Mouse (Mus musculus): ENCODE results near the gene Psap. TPM values are rescaled to one million over a fixed set of nuclear protein-coding genes. Genes with fewer than 3 reads are reported as not detected.

Gene Psap
- total RNA-seq, 1 experiment, result 365 TPM

GRCm38 (mm10) chr10:60289216-60289615, 11.8 kb downstream of the Psap start:
- H3K9me3 ChIP-seq (ENCODE audit: control insufficient read depth, insufficient read depth, low read depth, low read length), result no peaks in the 10 kb centered on the region
- H3K9ac ChIP-seq (ENCODE audit: insufficient read depth, low read depth, low read length, poor library complexity, severe bottlenecking), result no peak overlapping the region
- in situ Hi-C loops (cut with MboI; ENCODE audit: low sequenced_read_pairs in 2 of 2, unreplicated experiment in 2 of 2), result no loop called here
- DNase-seq (ENCODE audit: low read depth, low spot score), result no peak
- H3K27ac ChIP-seq (ENCODE audit: insufficient read depth, low read depth, low read length, poor library complexity, severe bottlenecking), result no peak overlapping the region
- peaks cover 25% of the 10 kb centered on the region for H3K36me3 ChIP-seq (ENCODE audit: control insufficient read depth, insufficient read depth, low read length, poor library complexity, severe bottlenecking)
- no peak for TF ChIP-seq HCFC1 (IDR thresholded peaks at IDR 0.05; ENCODE audit: borderline replicate concordance, insufficient read depth, low read length)
- peaks cover 2 to 24% of the 10 kb centered on the region in 2 experiments; a peak in 2 of 4 replicates for H3K4me1 ChIP-seq (ENCODE audit: control insufficient read depth in 2 of 2, insufficient read depth in 2 of 2, low read length in 2 of 2, poor library complexity in 1 of 2)
- no peak overlapping the region for H3K4me3 ChIP-seq (ENCODE audit: insufficient read depth in 1 of 2, low read depth in 1 of 2, low read length in 2 of 2, poor library complexity in 1 of 2, severe bottlenecking in 1 of 2)

- TF ChIP-seq ZNF384 (IDR thresholded peaks at IDR 0.05; ENCODE audit: low read depth, low read length) (no peak), MAFK (IDR thresholded peaks at IDR 0.05; ENCODE audit: insufficient read depth, low read depth, low read length) (no peak), CHD2 (IDR thresholded peaks at IDR 0.05; ENCODE audit: low read depth, low read length) (no peak)
- DNase-seq (ENCODE audit: low read depth, low spot score), result no peak
- peaks cover 2 to 22% of the 10 kb centered on the region in 2 experiments; a peak in 2 of 4 replicates for H3K4me1 ChIP-seq (ENCODE audit: control insufficient read depth in 2 of 2, insufficient read depth in 2 of 2, low read length in 2 of 2, poor library complexity in 1 of 2)
- H3K4me3 ChIP-seq (ENCODE audit: insufficient read depth in 1 of 2, low read depth in 1 of 2, low read length in 2 of 2, poor library complexity in 1 of 2, severe bottlenecking in 1 of 2), result no peak overlapping the region
- H3K9ac ChIP-seq (ENCODE audit: insufficient read depth, low read depth, low read length, poor library complexity, severe bottlenecking), result no peak overlapping the region
- in situ Hi-C loops (cut with MboI; ENCODE audit: low sequenced_read_pairs in 2 of 2, unreplicated experiment in 2 of 2), result no loop called here
- no peaks in the 10 kb centered on the region for H3K9me3 ChIP-seq (ENCODE audit: control insufficient read depth, insufficient read depth, low read depth, low read length)
- no peak overlapping the region for H3K27ac ChIP-seq (ENCODE audit: insufficient read depth, low read depth, low read length, poor library complexity, severe bottlenecking)
- H3K36me3 ChIP-seq (ENCODE audit: control insufficient read depth, insufficient read depth, low read length, poor library complexity, severe bottlenecking), result peaks cover 33% of the 10 kb centered on the region
Measured at GRCm38 (mm10) chr10:60290026-60290738, 12.8 kb downstream of the Psap start.

- Histone ChIP-seq H3K9me3 (ENCODE audit: control insufficient read depth, insufficient read depth, low read depth, low read length) (no peaks in the 10 kb centered on the region), H3K27ac (ENCODE audit: insufficient read depth, low read depth, low read length, poor library complexity, severe bottlenecking) (no peak overlapping the region), H3K36me3 (ENCODE audit: control insufficient read depth, insufficient read depth, low read length, poor library complexity, severe bottlenecking) (peaks cover 38% of the 10 kb centered on the region), H3K4me1 (ENCODE audit: control insufficient read depth in 2 of 2, insufficient read depth in 2 of 2, low read length in 2 of 2, poor library complexity in 1 of 2) (peaks cover 2 to 20% of the 10 kb centered on the region in 2 experiments; a peak in 2 of 4 replicates), H3K9ac (ENCODE audit: insufficient read depth, low read depth, low read length, poor library complexity, severe bottlenecking) (no peak overlapping the region), H3K4me3 (ENCODE audit: insufficient read depth in 1 of 2, low read depth in 1 of 2, low read length in 2 of 2, poor library complexity in 1 of 2, severe bottlenecking in 1 of 2) (no peak overlapping the region)
- in situ Hi-C loops (cut with MboI; ENCODE audit: low sequenced_read_pairs in 2 of 2, unreplicated experiment in 2 of 2), result no loop called here
- TF ChIP-seq ZNF384 (IDR thresholded peaks at IDR 0.05; ENCODE audit: low read depth, low read length), result no peak
- no peak for TF ChIP-seq CHD2 (IDR thresholded peaks at IDR 0.05; ENCODE audit: low read depth, low read length)
- TF ChIP-seq HCFC1 (IDR thresholded peaks at IDR 0.05; ENCODE audit: borderline replicate concordance, insufficient read depth, low read length), result no peak
- TF ChIP-seq MAFK (IDR thresholded peaks at IDR 0.05; ENCODE audit: insufficient read depth, low read depth, low read length), result no peak
- no peak for TF ChIP-seq ZC3H11A (IDR thresholded peaks at IDR 0.05; ENCODE audit: borderline replicate concordance, low read depth, low read length)
- no peak for DNase-seq (ENCODE audit: low read depth, low spot score)
Measured at GRCm38 (mm10) chr10:60290739-60291110, 13.3 kb downstream of the Psap start.

- no peak overlapping the region for H3K27ac ChIP-seq (ENCODE audit: insufficient read depth, low read depth, low read length, poor library complexity, severe bottlenecking)
- H3K36me3 ChIP-seq (ENCODE audit: control insufficient read depth, insufficient read depth, low read length, poor library complexity, severe bottlenecking), result peaks cover 43% of the 10 kb centered on the region
- in situ Hi-C loops (cut with MboI; ENCODE audit: low sequenced_read_pairs in 2 of 2, unreplicated experiment in 2 of 2), result no loop called here
- no peak overlapping the region for H3K9ac ChIP-seq (ENCODE audit: insufficient read depth, low read depth, low read length, poor library complexity, severe bottlenecking)
- H3K9me3 ChIP-seq (ENCODE audit: control insufficient read depth, insufficient read depth, low read depth, low read length), result no peaks in the 10 kb centered on the region
- TF ChIP-seq ZC3H11A (IDR thresholded peaks at IDR 0.05; ENCODE audit: borderline replicate concordance, low read depth, low read length) (no peak), CHD2 (IDR thresholded peaks at IDR 0.05; ENCODE audit: low read depth, low read length) (no peak), HCFC1 (IDR thresholded peaks at IDR 0.05; ENCODE audit: borderline replicate concordance, insufficient read depth, low read length) (no peak), MAFK (IDR thresholded peaks at IDR 0.05; ENCODE audit: insufficient read depth, low read depth, low read length) (no peak), ZNF384 (IDR thresholded peaks at IDR 0.05; ENCODE audit: low read depth, low read length) (no peak)
- H3K4me1 ChIP-seq (ENCODE audit: control insufficient read depth in 2 of 2, insufficient read depth in 2 of 2, low read length in 2 of 2, poor library complexity in 1 of 2), result peaks cover 2 to 20% of the 10 kb centered on the region in 2 experiments; a peak in 2 of 4 replicates
- DNase-seq (ENCODE audit: low read depth, low spot score), result no peak
- H3K4me3 ChIP-seq (ENCODE audit: insufficient read depth in 1 of 2, low read depth in 1 of 2, low read length in 2 of 2, poor library complexity in 1 of 2, severe bottlenecking in 1 of 2), result no peak overlapping the region
Measured at GRCm38 (mm10) chr10:60292209-60292608, 14.8 kb downstream of the Psap start.

GRCm38 (mm10) chr10:60294621-60295020, 17.2 kb downstream of the Psap start:
- H3K9me3 ChIP-seq (ENCODE audit: control insufficient read depth, insufficient read depth, low read depth, low read length), result no peaks in the 10 kb centered on the region
- in situ Hi-C loops (cut with MboI; ENCODE audit: low sequenced_read_pairs in 2 of 2, unreplicated experiment in 2 of 2), result no loop called here
- no peak for TF ChIP-seq ZNF384 (IDR thresholded peaks at IDR 0.05; ENCODE audit: low read depth, low read length)
- TF ChIP-seq MAFK (IDR thresholded peaks at IDR 0.05; ENCODE audit: insufficient read depth, low read depth, low read length), result no peak
- no peak for TF ChIP-seq ZC3H11A (IDR thresholded peaks at IDR 0.05; ENCODE audit: borderline replicate concordance, low read depth, low read length)
- no peak overlapping the region for H3K9ac ChIP-seq (ENCODE audit: insufficient read depth, low read depth, low read length, poor library complexity, severe bottlenecking)
- peaks cover 59% of the 10 kb centered on the region for H3K36me3 ChIP-seq (ENCODE audit: control insufficient read depth, insufficient read depth, low read length, poor library complexity, severe bottlenecking)
- no peak overlapping the region for H3K27ac ChIP-seq (ENCODE audit: insufficient read depth, low read depth, low read length, poor library complexity, severe bottlenecking)
- DNase-seq (ENCODE audit: low read depth, low spot score), result no peak
- no peak overlapping the region for H3K4me3 ChIP-seq (ENCODE audit: insufficient read depth in 1 of 2, low read depth in 1 of 2, low read length in 2 of 2, poor library complexity in 1 of 2, severe bottlenecking in 1 of 2)
- peaks cover 2 to 9% of the 10 kb centered on the region in 2 experiments; a peak in 2 of 4 replicates for H3K4me1 ChIP-seq (ENCODE audit: control insufficient read depth in 2 of 2, insufficient read depth in 2 of 2, low read length in 2 of 2, poor library complexity in 1 of 2)

Data from ES-E14 (cell line).